Mouse (Mus musculus) inflammation-experienced regulatory T-cells, adult 6 months (primary cell): ENCODE data around the gene Srpk1. TPM values are rescaled to one million over a fixed set of nuclear protein-coding genes. Genes with fewer than 3 reads are reported as not detected.

ENCODE experiments used
- ATAC-seq: one replicate; pipeline ENCODE4 v1.8.0; 2017
- polyA plus RNA-seq, 3 experiments: library from polyadenylated mRNA; unstranded; fragments of 100-300 nt; shearing (Covaris generic); gene quantifications; one replicate each; pipeline ENCODE4 v1.2.1; 2017

Gene Srpk1
- polyA plus RNA-seq, 3 experiments from 2014 or later: 164 to 225 (median 209) TPM

DNA sequence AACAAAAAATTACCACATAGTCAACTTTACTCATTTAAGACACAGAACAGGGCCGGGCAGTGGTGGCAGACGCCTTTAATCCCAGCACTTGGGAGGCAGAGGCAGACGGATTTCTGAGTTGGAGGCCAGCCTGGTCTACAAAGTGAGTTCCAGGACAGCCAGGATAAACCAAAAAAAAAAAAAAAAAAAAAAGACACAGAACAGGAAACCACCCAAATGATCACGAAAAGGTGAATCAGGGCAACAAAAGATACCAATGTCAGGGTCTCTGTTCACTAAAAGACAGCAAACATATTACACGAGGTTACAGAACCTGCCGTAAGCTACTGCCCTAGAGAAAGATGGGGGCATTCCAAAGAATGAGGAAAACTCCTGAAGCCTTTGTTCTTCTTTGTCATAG lies 9.4 kb downstream of the Srpk1 start:
- no peak for ATAC-seq

DNA sequence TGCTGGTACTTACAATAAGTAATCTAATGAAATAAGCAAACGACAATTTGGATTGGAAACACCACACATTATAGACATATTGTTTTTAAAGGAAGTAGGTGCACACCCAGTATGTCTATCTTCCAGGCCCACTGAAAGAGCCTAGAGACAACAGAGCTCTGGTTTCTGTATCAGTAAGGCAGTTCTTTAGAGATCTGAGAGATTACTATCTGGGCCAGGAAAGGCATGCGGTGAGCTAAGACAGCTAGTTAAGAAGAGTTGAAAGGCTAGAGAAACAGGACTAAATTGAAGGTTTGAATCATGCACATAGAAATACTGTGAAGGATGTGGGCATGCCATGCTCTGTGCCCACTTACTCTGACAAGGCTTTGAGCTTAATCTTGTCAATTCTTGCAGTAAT lies 9.9 kb downstream of the Srpk1 start:
- peak; percentile 94 for ATAC-seq

DNA sequence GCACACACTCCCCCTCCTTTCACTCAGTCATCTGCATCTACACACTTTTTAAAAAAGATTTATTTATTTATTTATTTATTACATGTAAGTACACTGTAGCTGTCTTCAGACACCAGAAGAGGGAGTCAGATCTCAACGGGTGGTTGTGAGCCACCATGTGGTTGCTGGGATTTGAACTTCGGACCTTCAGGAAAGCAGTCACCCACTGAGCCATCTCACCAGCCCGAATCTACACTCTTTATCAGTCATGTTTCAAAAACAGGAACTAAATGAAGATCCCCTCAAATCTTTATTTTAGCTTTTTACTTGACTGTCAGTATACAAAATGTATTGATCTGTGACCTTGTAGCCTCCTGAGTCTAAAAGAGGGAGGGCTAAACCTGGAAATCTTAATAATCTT lies 13.0 kb downstream of the Srpk1 start:
- no peak for ATAC-seq

DNA sequence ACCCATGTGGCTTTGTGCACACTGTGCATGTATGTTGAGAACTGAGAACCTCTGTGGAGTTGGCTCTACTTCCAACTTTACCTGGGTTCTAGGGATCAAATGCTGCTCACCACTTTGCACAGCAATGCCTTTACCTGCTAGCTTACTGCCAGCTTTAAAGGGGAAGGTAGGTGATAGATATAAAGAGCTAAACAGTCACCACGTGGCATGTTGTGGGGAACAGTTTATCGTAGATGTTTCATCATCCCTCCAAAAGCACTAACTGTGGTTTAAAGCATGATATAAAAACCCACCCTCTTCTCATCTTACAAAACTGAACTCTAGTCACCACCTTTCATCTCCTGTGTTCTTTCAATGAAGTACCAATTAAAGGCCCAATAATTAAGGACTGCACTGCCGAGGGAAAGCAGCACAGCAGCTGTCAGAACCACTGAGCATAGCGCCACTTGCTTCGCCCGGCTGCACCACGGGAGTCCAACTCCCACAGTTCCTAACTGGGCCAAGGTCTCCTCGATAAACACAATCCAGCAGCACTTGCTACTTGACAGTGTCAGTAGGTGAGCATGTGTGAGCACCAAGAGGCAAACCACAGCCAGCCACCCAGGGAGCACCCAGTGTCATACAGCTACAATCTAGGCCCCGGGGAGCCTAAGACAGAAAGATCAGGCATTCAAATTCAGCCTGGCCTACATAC lies 20.8 kb downstream of the Srpk1 start:
- ATAC-seq: no peak

DNA sequence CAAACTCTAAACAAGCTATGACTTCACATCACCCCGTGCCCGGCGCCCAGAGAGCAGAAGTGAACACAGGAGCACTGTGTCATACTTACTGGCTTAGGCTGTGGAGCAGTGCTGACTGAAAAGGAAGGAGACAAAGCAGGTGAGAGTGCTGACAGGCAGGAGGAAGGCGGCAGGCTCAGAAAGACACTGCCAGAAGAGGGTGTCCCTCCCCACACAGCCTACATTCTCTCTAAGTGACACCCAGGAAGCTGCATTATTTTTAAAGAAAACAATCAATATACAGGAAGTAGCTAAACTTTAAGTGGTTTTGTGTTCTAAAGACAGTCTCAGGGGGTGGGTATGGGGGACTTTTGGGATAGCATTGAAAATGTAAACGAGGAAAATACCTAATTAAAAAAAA lies 21.7 kb downstream of the Srpk1 start:
- ATAC-seq: peak; percentile 50

DNA sequence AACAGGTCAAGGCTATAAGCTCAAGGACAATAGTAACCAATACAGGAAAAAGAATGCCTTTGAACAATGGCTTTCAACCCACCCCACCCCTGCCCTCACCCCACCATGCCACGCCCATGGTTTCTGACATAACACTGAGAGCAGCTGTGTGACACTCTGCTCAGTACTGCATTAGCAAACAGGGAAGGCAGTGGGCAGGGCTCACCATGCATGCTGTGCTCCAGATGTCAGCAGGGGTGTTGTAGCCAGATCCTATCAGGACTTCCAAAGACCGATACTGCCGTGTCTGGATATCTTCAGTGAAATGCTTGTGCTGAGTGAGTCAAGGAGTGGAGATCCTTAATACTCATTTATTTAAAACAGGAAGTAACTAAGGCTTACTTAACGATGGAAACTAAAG lies 28.5 kb downstream of the Srpk1 start:
- no peak for ATAC-seq

DNA sequence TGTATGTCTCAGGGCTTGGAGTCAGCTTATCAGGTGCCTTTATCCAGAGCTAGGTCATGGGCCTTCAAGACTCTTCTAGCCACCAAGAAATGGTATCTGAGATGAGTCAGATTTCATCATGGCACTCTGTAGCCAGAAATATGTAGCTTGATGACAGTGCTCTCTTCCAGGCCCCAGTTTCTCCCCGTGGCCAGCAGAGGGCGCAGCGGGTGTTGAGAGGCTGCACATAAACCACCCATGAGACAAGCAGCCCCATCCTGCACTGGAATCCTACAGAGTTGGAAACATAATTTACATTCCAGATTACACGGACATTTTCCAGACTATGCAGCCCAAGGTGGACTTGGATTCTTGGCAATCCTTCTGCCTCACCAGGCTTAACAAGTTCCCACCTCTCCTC lies 29.5 kb downstream of the Srpk1 start:
- no peak for ATAC-seq

DNA sequence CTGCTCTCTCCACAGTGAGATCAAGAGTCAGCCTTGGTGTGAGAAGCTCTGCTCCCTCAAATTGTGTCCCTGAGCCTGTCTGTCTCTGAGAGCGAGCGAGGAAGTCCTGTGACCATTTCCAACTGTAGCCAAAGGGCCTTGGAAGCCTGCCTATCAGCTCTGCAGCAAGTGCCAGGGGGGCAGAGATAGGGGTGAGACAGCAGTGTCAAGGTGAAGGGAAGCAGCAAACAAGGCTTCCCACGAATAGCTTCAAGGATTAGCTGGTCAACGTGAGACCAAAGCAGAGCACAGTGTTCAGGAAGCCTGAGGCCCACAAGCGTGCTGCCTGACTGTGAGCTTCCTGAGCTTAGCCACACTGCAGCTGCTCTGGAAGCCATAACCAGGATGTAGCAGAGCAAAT lies 31.0 kb downstream of the Srpk1 start:
- no peak for ATAC-seq

DNA sequence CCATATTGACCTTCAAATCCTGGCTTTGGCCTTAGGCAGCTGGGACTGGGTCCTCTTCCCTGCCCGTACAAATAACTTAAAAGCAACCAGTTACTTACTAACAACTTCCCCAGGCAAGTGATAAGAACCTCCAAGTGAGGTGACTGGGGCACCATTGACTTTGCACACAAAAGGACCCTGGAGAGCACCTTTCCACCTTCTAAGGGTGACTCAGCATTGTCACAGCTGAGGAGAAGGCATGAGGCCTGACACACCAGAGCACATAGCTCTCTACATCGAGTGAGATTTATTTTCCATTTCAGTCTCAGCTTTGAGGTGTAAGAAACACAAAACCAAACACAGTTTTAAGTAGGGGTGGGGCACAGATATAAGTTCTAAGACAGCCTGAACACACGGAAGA lies 31.9 kb downstream of the Srpk1 start:
- no peak for ATAC-seq

DNA sequence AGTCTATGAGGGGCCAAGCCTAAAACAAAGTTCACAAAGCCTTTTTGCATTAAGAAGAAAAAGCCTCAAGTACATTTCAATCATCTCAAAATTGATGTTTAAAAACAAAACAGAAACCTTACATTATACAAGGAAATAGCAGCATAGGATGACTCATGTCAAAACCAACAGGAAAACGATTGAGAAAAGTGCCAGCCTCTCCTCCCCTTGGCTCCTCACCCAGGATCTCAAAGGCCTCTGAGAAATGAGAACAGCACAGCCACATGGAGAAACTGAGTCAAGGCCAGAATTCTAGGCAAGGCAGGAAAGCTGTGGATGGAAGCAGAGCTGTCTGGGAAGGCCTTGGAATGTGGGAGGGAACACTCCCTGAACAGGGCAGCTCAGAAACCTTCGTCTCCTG lies 33.9 kb downstream of the Srpk1 start:
- no peak for ATAC-seq

DNA sequence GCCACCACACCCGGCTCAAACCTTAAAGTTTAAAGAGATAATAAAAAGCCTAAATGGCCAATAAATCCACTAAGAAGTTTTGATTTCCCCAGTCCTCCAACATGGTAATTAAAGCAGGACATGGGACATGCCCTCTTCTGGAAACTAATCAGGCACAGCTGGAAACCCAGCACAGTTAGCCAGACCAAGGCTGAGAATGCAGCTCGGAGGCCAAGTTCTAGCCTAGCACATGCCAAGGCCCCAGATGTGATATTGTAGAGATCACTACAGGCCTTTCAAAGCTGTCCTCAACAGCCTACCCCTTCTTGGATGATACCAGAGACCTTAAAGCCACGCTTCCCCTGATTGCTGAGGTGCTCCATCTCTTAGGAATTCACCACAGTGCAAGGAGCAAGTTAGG lies 36.0 kb downstream of the Srpk1 start:
- no peak for ATAC-seq

DNA sequence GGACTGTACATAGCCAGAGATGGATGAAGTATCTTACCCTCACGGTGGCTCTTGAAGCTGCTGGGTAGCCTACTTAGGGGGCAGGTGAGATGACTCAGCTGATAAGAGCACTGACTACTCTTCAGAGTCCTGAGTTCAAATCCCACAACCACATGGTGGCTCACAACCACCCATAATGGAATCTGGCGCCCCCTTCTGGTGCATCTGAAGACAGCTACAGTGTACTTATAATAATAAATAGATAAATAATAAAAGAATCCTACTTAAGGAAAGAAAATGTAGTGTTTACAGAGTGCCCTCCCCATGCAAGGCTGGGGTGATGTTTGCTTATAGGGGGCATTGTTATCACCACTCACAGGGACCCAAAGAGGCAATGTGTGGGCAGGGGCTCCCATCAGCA lies 41.5 kb downstream of the Srpk1 start:
- ATAC-seq: no peak

DNA sequence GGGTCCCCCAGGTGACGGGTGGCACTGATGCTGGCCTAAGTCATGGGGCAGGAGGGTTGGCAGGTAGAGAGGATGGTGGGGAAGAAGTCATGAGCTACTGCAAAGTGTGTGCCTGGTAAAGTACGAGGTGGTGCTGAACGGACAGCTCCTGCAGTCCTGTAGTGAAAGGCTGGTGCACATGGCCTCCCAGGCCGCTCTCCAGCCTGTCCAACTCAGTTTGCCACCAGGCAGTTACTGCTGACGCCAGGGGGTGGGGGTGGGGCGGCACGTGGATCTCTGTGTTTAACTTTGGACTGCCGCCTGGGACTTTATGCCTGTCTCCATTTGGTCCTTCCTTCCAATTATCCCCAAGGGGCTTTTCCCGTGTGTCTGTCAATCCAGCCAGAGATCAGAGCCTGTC lies 42.1 kb downstream of the Srpk1 start:
- ATAC-seq: no peak

DNA sequence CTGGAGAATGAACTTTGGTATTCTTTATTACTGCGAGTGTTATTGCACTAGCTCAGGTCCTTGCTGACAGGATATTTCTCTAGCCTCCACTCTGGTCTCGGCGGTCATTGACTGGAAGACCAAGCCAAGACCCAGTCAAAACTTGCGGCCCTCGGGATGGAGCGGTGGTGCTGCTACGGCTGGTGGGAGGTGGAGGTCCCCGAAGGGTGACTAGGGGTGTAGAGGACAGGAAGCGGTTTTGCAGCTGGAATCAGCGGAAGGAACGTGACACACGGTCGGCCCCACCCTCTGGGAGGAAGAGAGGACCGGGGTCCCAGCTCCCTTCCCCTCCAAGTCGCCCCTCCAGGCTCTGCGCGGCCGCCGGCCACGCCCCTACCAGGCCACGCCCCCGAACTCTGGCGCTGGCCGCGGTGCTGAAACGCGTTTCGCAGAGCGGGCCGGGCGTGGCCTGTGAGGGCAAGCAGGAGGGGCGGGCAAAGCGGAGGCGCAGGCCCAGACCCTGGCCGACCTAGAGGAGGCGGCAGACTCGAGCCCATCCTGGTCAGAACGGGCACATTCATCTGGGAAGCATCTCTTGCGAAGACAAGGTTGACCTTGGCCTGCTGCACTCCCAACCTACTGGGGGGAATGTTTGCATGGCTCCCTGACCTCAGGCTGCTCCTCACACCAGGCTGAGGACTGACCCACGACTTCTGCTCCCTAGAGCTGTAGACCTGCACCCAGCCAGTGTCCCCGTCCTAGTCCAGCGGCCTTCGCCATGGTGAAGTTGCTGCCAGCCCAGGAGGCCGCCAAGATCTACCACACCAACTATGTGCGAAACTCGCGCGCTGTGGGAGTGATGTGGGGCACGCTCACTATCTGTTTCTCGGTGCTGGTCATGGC lies 47.0 kb downstream of the Srpk1 start, which contains the start of gene Lhfpl5:
TSS of gene Lhfpl5 (plus strand) at position 398 of the 882 bp plus-strand sequence.
- no peak for ATAC-seq

DNA sequence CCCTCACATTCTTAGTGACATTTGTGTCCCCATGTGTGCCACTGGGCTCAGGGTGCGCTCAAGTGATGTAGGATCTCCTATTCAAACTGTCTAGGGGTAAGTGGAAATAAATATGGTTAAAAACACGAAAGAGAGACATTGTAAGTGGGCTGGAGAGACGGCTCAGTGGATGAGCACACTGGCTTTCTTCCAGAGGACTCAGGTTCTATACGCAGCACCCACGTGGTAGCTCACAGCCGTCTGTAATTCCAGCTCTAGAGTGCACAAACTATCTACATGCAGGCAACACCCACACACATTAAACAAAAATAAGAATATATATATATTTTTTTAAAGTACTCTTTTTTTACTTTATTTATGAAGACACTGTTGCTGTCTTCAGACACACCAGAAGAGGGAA lies 49.6 kb downstream of the Srpk1 start:
- ATAC-seq: no peak

DNA sequence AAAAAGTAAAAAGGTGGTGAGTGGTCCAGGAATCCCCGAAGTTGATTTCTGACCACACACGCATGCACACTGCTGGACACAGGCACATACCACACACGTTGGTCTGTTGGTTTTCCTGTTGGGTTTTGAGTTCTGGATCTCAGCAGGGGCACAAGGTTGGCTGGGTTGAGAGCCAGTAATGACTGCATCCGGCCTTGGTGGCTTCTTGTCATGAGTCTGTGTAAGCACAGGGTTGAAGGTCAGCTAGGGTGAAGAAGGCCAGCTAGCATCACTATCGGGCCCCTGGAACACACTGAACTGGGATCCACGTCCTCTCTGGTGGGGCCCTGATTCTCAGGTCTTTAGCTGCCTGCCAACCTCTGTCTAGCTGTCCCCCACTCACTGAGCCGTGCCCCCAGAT lies 50.0 kb downstream of the Srpk1 start:
- ATAC-seq: no peak

DNA sequence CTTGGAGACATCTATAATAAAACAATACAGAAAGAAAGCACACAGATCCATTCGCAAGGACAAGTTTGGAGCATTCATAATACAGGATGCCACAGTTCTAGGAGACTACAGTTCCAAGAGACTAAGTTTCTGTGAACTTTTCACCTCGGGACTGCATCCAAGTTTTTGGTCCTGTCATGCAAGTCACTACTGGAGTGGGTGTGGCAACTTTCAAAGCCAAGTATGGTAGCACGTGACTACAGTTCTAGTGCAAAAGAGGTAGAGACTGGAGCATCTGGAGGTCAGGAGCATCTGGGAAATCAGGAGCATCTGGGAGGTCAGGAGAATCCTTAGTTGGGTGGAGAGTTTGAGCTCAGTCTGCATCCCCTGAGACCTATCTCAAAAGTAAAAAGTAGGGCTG lies 50.6 kb downstream of the Srpk1 start:
- no peak for ATAC-seq

DNA sequence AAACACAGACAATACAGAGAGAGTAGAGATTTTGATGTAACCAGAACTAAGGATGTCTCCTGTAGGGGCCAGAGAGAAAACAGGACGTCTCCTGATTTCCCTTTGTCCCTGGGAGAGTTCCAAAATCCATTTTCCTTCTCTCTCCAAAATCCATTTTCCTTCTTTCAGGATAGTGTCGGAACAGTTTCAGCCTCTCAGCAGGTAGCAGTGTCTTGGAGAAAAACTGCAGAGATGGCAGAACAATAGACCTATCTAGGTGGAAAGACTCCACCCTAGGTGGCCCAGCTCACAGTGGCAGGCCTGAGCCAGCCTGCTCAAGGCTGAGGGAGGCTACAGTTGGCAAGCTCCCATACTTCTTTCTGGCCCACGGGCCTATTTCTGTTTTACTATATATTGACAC lies 55.0 kb downstream of the Srpk1 start:
- no peak for ATAC-seq

DNA sequence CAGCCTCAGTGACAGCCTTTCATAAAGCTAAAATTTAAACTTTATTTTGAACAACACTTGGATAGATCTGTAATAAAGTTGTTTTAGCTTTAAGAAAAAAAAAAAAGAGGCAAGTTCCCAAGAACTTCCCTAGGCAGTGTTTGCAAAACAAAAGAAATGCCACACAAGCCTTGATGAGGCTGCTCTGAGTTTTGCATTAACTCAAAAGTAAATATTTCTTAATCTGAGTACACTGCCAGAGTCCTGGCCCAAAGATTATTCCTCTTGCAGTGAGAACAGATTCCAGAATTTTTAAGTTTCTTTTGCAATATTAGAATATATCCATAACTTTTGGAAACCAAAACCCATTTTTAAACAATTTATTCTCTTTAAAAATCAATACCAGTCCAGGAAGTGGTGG lies 57.3 kb downstream of the Srpk1 start:
- ATAC-seq: no peak

DNA sequence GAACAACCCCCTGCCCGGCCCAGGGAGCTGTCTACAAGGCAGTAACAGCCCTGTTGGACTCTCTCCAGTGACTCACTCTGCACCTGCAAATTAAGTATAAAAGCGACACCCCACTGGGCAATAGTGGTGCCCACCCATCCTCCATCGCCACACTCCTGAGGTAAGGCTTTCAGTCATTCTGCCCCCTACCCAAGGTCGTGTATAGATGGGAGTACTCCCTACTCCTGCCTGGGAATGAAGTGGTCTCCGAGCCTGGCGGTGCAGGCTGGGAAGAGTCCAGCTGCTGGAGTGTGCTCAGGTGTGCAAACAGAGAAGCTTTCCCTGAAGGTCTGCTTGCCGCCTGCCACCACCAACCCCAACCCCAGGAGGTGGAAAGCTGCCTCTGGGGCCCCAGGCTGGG lies 60.9 kb downstream of the Srpk1 start:
- ATAC-seq: no peak

DNA sequence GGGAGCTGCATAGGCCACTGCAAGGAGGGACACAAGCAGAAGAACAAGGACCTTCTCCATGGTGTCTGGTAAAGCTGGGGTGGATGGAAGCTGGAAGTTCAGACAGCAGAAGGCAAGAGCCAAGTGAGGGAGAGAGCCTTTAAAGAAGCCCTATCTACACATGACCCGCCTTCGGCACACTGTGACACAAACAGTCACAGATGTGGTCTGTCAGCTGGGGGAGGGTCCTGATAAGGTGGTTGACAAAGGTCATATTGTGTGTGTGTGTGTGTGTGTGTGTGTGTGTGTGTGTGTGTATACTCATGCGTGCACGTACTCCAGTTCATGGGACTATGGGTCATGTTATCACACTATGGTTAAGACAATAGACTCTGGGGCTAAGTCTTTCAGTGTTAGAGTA lies 61.9 kb downstream of the Srpk1 start, which contains the start of gene Clps:
TSS of gene Clps (minus strand) at position 169 of the 400 bp plus-strand sequence.
- no peak for ATAC-seq

DNA sequence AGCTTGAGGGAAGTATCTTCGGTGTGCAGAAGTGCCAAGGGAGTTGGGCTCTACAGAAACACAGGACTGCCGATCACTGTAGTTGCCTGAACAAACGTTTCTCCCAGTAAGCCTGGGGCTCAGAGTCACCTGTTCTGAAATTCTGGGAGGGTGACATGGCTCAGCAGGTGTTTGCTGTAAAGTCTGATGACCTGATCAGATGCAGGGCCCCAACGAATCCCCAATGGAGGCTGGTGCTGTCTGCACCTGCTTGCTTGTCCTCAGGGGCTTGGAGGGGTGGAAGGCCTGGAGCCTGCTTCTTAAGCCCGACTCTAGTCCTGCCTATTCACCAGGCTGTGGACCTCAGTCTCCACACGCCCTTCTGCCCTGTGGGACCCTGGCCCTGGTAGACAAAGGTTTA lies 64.7 kb downstream of the Srpk1 start:
- ATAC-seq: no peak

DNA sequence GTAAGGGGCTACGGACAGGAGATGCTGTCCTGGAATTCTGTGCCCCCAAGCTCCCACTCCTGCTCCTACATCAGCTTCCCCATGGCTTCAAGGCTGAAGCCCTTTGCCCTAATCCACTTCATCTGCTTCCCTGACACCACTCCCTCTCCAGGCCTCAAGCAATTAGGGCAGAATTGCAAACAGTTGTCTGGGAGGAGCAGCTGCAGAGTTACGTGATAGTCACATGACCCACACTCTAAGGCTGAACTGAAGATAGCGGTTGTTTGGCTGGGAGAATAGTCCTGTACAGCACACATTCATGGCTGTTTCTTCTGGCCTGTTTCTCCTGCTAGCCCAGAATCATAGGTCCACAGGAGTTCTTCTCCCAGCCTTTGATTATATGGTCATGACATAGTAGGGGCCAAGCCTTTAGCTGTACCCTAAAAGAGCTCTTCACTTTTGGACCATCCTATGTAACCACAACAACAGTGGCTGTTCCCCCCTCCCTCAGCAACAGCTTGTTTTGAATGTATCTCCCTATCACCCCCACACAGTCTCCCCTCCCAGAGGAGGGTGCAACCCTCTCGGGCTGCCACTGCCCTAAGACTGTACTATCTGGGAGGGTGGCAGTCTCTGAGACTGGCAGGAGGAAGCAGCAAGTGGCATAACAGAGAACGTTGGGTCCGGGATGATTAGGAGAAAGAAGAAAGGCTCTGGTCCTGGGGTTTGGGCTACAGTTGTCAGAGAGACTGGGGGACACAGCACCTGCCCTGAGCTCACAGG lies 65.7 kb downstream of the Srpk1 start:
- no peak for ATAC-seq
